Mouse (Mus musculus): ENCODE results near the gene Tlr9. TPM values are rescaled to one million over a fixed set of nuclear protein-coding genes. Genes with fewer than 3 reads are reported as not detected.
A peak's percentile ranks its signal among the peaks of the same experiment; 100 is the strongest.

The Tlr9 gene
- polyA plus RNA-seq, 1 experiment from 2014 or later: not detected

GRCm38 (mm10) chr9:106230051-106230733 lies 7.8 kb downstream of the Tlr9 start:
- H3K9me3 ChIP-seq (replicated peaks): no peaks in the 10 kb centered on the region
- no peak overlapping the region for H3K4me3 ChIP-seq
- peaks cover 33% of the 10 kb centered on the region for H3K36me3 ChIP-seq
- 76% methylated on average over 9 of the region's 9 CpGs for WGBS
- H3K27me3 ChIP-seq (ENCODE audit: low read depth, poor library complexity, severe bottlenecking): peaks cover 20% of the 10 kb centered on the region
- no peak overlapping the region for H3K27ac ChIP-seq
- H3K4me1 ChIP-seq: peaks cover 14% of the 10 kb centered on the region
- DNase-seq (ENCODE audit: low spot score): no peak

GRCm38 (mm10) chr9:106230734-106231106 lies 8.3 kb downstream of the Tlr9 start:
- H3K36me3 ChIP-seq: peaks cover 38% of the 10 kb centered on the region
- no peak overlapping the region for H3K27ac ChIP-seq
- H3K4me3 ChIP-seq: no peak overlapping the region
- peaks cover 10% of the 10 kb centered on the region for H3K4me1 ChIP-seq
- DNase-seq (ENCODE audit: low spot score): no peak
- no peaks in the 10 kb centered on the region for H3K9me3 ChIP-seq (replicated peaks)
- 77% methylated on average over 3 of the region's 3 CpGs for WGBS
- peaks cover 14% of the 10 kb centered on the region for H3K27me3 ChIP-seq (ENCODE audit: low read depth, poor library complexity, severe bottlenecking)

DNA sequence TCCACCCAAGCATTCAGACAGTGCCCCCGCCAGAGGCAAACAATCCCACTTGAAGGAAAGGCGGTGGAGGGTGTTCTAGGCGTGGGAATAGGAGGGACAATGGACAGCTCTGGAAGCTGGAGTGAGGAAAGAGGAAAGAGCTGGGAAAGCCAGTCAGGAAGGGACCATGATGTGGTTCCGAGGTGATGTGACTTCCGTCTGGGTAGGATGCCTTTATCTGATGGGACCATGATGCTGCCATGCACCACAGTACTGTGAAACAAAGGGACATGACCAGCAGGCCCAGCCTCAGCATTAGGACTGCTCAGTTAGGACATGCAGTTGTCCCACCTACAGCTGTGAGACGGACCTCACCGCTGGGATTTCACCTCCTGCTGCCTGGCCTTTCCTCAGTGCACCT lies 8.8 kb downstream of the Tlr9 start:
- peak; percentile 28 for DNase-seq (ENCODE audit: low spot score)
- H3K9me3 ChIP-seq (replicated peaks): no peaks in the 10 kb centered on the region
- peaks cover 43% of the 10 kb centered on the region for H3K36me3 ChIP-seq
- 88% methylated on average over 7 of the region's 7 CpGs for WGBS
- peaks cover 9% of the 10 kb centered on the region for H3K27me3 ChIP-seq (ENCODE audit: low read depth, poor library complexity, severe bottlenecking)
- H3K4me1 ChIP-seq: peaks cover 5% of the 10 kb centered on the region
- H3K4me3 ChIP-seq: no peak overlapping the region
- no peak overlapping the region for H3K27ac ChIP-seq

GRCm38 (mm10) chr9:106231816-106232215 lies 9.4 kb downstream of the Tlr9 start:
- no peak overlapping the region for H3K27ac ChIP-seq
- no peak for DNase-seq (ENCODE audit: low spot score)
- peaks cover 49% of the 10 kb centered on the region for H3K36me3 ChIP-seq
- 79% methylated on average over 4 of the region's 4 CpGs for WGBS
- no peak overlapping the region for H3K4me3 ChIP-seq
- no peaks in the 10 kb centered on the region for H3K4me1 ChIP-seq
- peaks cover 3% of the 10 kb centered on the region for H3K27me3 ChIP-seq (ENCODE audit: low read depth, poor library complexity, severe bottlenecking)
- H3K9me3 ChIP-seq (replicated peaks): no peaks in the 10 kb centered on the region

GRCm38 (mm10) chr9:106232956-106233355 lies 10.6 kb downstream of the Tlr9 start:
- no peaks in the 10 kb centered on the region for H3K4me1 ChIP-seq
- H3K36me3 ChIP-seq: peaks cover 61% of the 10 kb centered on the region
- no peak overlapping the region for H3K4me3 ChIP-seq
- H3K27ac ChIP-seq: no peak overlapping the region
- no peaks in the 10 kb centered on the region for H3K27me3 ChIP-seq (ENCODE audit: low read depth, poor library complexity, severe bottlenecking)
- H3K9me3 ChIP-seq (replicated peaks): no peaks in the 10 kb centered on the region
- no peak for DNase-seq (ENCODE audit: low spot score)
- WGBS: 90% methylated on average over 3 of the region's 3 CpGs

DNA sequence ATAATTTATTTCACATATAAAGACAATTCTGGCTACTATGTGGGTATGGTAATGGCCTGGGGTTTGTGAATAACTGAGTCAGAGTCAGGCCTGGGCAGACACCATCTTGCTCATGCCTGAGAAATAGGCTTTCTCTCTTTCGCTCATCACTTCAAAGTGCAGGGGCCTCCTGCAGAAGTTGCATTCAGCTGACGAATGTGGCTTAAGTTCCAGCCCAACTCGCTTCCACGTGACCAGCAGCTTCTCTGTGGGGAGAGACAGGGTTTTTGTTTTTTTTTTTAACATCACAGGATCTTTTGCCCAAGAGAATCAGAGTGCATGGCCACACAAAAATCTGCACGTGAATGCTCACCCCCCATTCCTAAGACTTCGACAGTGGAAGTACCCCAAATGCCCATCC lies 11.6 kb downstream of the Tlr9 start:
- peaks cover 70% of the 10 kb centered on the region for H3K36me3 ChIP-seq
- 78% methylated on average over 6 of the region's 6 CpGs for WGBS
- H3K4me3 ChIP-seq: no peak overlapping the region
- no peak overlapping the region for H3K27ac ChIP-seq
- no peaks in the 10 kb centered on the region for H3K4me1 ChIP-seq
- no peak for DNase-seq (ENCODE audit: low spot score)
- H3K9me3 ChIP-seq (replicated peaks): no peaks in the 10 kb centered on the region
- no peaks in the 10 kb centered on the region for H3K27me3 ChIP-seq (ENCODE audit: low read depth, poor library complexity, severe bottlenecking)

DNA sequence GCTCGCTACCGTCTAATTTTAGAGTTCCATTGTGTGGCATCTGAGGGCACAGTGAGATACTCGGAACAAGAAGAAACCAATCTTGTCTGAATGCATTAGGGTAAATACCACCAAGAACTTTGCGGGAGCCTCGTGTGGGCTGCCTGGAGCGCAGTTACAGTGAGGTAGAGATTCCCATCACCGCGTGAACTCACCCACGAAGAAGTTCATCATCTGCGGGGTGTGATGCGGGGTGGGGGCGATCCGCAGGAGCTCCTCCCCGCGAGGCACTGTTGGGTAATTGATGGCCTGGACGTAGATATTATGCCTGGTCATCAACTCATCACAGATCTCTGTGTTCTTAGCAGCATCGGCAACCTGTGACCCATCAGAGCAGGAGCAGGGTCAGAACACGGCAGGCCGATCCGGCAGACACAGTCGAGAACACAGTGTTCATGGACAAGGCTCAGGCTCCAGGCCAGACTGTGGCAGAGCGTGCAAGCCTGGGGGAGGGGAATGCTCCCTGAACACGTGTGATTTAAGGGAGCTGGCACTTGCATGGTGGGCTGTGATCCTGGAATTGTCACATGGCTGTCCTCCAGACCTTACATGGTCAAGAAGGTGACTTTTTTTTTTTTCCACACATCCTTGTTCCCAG lies 12.9 kb downstream of the Tlr9 start:
- Histone ChIP-seq H3K4me3 (no peak overlapping the region), H3K27me3 (ENCODE audit: low read depth, poor library complexity, severe bottlenecking) (no peaks in the 10 kb centered on the region), H3K9me3 (replicated peaks) (no peaks in the 10 kb centered on the region), H3K4me1 (no peaks in the 10 kb centered on the region), H3K27ac (no peak overlapping the region), H3K36me3 (peaks cover 84% of the 10 kb centered on the region)
- no peak for DNase-seq (ENCODE audit: low spot score)
- WGBS: 93% methylated on average over 23 of the region's 23 CpGs

DNA sequence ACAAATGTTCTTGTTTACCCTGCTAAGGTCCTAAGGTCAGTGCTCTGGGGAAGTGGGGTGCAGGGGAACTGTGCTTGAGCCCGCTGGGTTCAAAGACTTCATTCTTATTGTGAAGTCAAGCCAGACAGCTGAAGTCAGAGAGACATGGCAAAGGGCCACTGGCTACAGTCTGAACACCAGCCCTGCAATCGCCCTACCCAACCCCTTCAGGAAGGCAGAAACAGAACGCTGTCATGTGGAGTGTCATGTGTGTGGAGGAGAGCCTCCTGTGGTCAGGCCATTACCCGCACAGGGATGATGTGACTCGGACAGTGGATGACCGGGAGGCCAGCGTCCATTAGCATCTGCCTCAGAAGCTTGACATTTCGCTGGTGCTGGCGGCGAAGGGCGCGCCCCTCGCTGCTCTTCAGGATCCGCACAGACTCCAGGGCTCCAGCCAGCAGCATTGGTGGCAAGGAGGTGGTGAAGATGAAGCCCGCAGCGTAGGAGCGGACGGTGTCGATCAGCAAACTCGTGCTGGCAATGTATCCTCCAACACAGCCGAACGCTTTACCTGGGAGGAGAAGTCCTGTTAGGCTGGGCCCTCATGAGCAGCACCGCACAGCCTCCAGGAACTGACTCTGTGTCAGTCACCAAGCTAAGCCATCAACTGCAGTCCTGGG lies 13.9 kb downstream of the Tlr9 start:
- H3K4me3 ChIP-seq: no peak overlapping the region
- no peak overlapping the region for H3K27ac ChIP-seq
- no peak for DNase-seq (ENCODE audit: low spot score)
- no peaks in the 10 kb centered on the region for H3K4me1 ChIP-seq
- H3K36me3 ChIP-seq: peaks cover 94% of the 10 kb centered on the region
- 93% methylated on average over 23 of the region's 23 CpGs for WGBS
- no peaks in the 10 kb centered on the region for H3K27me3 ChIP-seq (ENCODE audit: low read depth, poor library complexity, severe bottlenecking)
- no peaks in the 10 kb centered on the region for H3K9me3 ChIP-seq (replicated peaks)

- no peak for DNase-seq (ENCODE audit: low spot score)
- Histone ChIP-seq H3K4me3 (no peak overlapping the region), H3K36me3 (peaks cover 99% of the 10 kb centered on the region), H3K9me3 (replicated peaks) (no peaks in the 10 kb centered on the region), H3K27ac (no peak overlapping the region), H3K4me1 (no peaks in the 10 kb centered on the region), H3K27me3 (ENCODE audit: low read depth, poor library complexity, severe bottlenecking) (no peaks in the 10 kb centered on the region)
- WGBS: 87% methylated on average over 3 of the region's 3 CpGs
Measured at GRCm38 (mm10) chr9:106236818-106237211, 14.4 kb downstream of the Tlr9 start.

GRCm38 (mm10) chr9:106237401-106237800 lies 15.0 kb downstream of the Tlr9 start:
- no peak overlapping the region for H3K4me3 ChIP-seq
- peaks cover under 1% of the 10 kb centered on the region; the same call in 1 of the 2 replicates for H3K4me1 ChIP-seq
- no peaks in the 10 kb centered on the region for H3K9me3 ChIP-seq (replicated peaks)
- WGBS: 88% methylated on average over 8 of the region's 8 CpGs
- peaks cover 100% of the 10 kb centered on the region for H3K36me3 ChIP-seq
- H3K27ac ChIP-seq: no peak overlapping the region
- no peaks in the 10 kb centered on the region for H3K27me3 ChIP-seq (ENCODE audit: low read depth, poor library complexity, severe bottlenecking)
- DNase-seq (ENCODE audit: low spot score): no peak

- 93% methylated on average over 10 of the region's 10 CpGs for WGBS
- Histone ChIP-seq H3K36me3 (peaks cover 100% of the 10 kb centered on the region), H3K27me3 (ENCODE audit: low read depth, poor library complexity, severe bottlenecking) (no peaks in the 10 kb centered on the region), H3K27ac (no peak overlapping the region), H3K9me3 (replicated peaks) (no peaks in the 10 kb centered on the region), H3K4me1 (peaks cover 6% of the 10 kb centered on the region), H3K4me3 (no peak overlapping the region)
- DNase-seq (ENCODE audit: low spot score): no peak
Measured at GRCm38 (mm10) chr9:106237878-106238277, 15.5 kb downstream of the Tlr9 start.

DNA sequence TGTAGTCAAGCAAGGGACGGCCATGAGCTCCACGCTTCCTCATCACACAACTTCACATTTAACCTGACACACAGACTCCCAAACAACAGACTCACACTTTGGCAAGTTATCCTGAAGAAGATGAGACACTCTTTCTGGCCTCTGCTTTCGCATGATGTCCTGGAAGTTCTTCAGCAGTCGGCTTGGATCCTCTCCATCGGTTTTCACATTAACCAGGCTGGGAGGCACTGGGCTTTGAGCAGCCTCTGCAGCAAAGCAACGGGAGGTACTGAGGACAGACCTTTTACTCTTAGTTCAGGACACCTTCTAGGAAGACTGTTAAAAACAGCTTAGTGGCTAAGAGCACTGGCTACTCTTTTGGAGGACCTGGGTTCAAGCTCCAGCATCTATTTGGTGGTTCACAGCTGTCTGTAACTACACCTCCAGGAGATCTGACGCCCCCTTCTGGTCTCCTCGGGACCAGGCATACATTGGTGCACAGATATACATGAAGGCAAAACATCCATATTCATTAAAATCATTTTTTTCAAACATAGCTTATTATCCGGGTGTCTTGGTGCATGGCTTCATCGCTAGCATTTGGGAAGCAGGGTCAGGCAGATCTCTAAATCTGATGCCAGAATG lies 19.3 kb downstream of the Tlr9 start:
- peaks cover 77% of the 10 kb centered on the region for H3K36me3 ChIP-seq
- 92% methylated on average over 10 of the region's 10 CpGs for WGBS

More for the DNA sequence above, 19.3 kb downstream of the Tlr9 start:
- DNase-seq (ENCODE audit: low spot score): no peak
- peaks cover 19% of the 10 kb centered on the region for H3K4me1 ChIP-seq
- no peaks in the 10 kb centered on the region for H3K9me3 ChIP-seq (replicated peaks)
- no peak overlapping the region for H3K27ac ChIP-seq
- H3K27me3 ChIP-seq (ENCODE audit: low read depth, poor library complexity, severe bottlenecking): no peaks in the 10 kb centered on the region
- no peak overlapping the region for H3K4me3 ChIP-seq
